Mouse (Mus musculus) left cerebral cortex, adult 2 months (tissue): Measurements from ENCODE around the gene Zfpm1. TPM values are rescaled to one million over a fixed set of nuclear protein-coding genes. Genes with fewer than 3 reads are reported as not detected.

ENCODE experiments used
- DNase-seq, 2 experiments: peaks; one replicate each; pipeline ENCODE4 v3.0.0; 2021 to 2022; ENCODE audit warnings: low spot score in 2 of 2, mixed read lengths in 1 of 2; ENCODE audit errors: extremely low spot score in 1 of 2
- H3K27ac ChIP-seq: fragments of 200-600 bp; 2 replicates; pipeline ENCODE4 v1.8.1; 2022
- H3K4me3 ChIP-seq: fragments of 200-600 bp; 2 replicates; pipeline ENCODE4 v1.8.1; 2022
- CTCF ChIP-seq: fragments of 200-600 bp; IDR thresholded peaks from 2 replicates; pipeline ENCODE4 v1.8.1; 2022; ENCODE audit warnings: antibody characterized with exemption, mild to moderate bottlenecking, moderate library complexity
- intact Hi-C: fragments of 180-260 bp; cut with DNase I; formaldehyde crosslinking; loops from one replicate; pipeline ENCODE4 v1.15.1; 2025
- total RNA-seq, 2 experiments: library from RNA; stranded (reverse); gene quantifications; 2 replicates each; pipeline ENCODE4 v1.2.3; 2021

Gene Zfpm1
- total RNA-seq, 2 experiments from 2014 or later = 39.5 to 42.1 TPM

- Histone ChIP-seq H3K27ac (no peak overlapping the region), H3K4me3 (no peak overlapping the region)
- no peak for DNase-seq
- intact Hi-C loops = loop anchor here (10.0 kb wide), 1 partner anchor 416 kb away; no protein-coding TSS in a partner anchor
- no peak for TF ChIP-seq CTCF
Measured at GRCm38 (mm10) chr8:122260755-122261154, 21.2 kb upstream of the Zfpm1 start.

GRCm38 (mm10) chr8:122262835-122263234, 19.1 kb upstream of the Zfpm1 start:
- DNase-seq = no peak
- H3K4me3 ChIP-seq = no peak overlapping the region
- no peak for TF ChIP-seq CTCF
- intact Hi-C loops = loop anchor here (10.0 kb wide), 1 partner anchor 418 kb away; no protein-coding TSS in a partner anchor
- no peak overlapping the region for H3K27ac ChIP-seq

- peak in 1 of 2 experiments; percentile 42 for DNase-seq
- TF ChIP-seq CTCF = no peak
- H3K4me3 ChIP-seq = no peak overlapping the region
- H3K27ac ChIP-seq = 0 out of 2 replicates have a peak overlapping the region, but pooled peaks have one; percentile 15
- intact Hi-C loops = loop anchor here (10.0 kb wide), 1 partner anchor 419 kb away; no protein-coding TSS in a partner anchor
Measured at GRCm38 (mm10) chr8:122264243-122264642, 17.7 kb upstream of the Zfpm1 start.

- H3K4me3 ChIP-seq = no peak overlapping the region
- no peak overlapping the region for H3K27ac ChIP-seq
- intact Hi-C loops = loop anchor here (10.0 kb wide), 1 partner anchor 421 kb away; no protein-coding TSS in a partner anchor
- TF ChIP-seq CTCF = no peak
- no peak for DNase-seq
Measured at GRCm38 (mm10) chr8:122265522-122265921, 16.4 kb upstream of the Zfpm1 start.

GRCm38 (mm10) chr8:122266867-122267266, 15.1 kb upstream of the Zfpm1 start:
- no peak overlapping the region for H3K27ac ChIP-seq
- DNase-seq = no peak
- intact Hi-C loops = loop anchor here (10.0 kb wide), 1 partner anchor 422 kb away; no protein-coding TSS in a partner anchor
- TF ChIP-seq CTCF = no peak
- H3K4me3 ChIP-seq = no peak overlapping the region

- peak overlapping the region; percentile 46 for H3K4me3 ChIP-seq
- DNase-seq = peak in 1 of 2 experiments; percentile 36
- peak overlapping the region; percentile 62 for H3K27ac ChIP-seq
- intact Hi-C loops = loop anchor here (2.0 to 10.0 kb wide), 2 partner anchors 290 to 424 kb away; no protein-coding TSS in a partner anchor
- no peak for TF ChIP-seq CTCF
Measured at GRCm38 (mm10) chr8:122268861-122269260, 13.1 kb upstream of the Zfpm1 start.

- peak overlapping the region; percentile 46 for H3K4me3 ChIP-seq
- H3K27ac ChIP-seq = peak overlapping the region; percentile 62
- peak; percentile 78 to 88 for DNase-seq
- TF ChIP-seq CTCF = peak; percentile 91
- intact Hi-C loops = loop anchor here (2.0 to 10.0 kb wide), 2 partner anchors 291 to 425 kb away; no protein-coding TSS in a partner anchor
Measured at GRCm38 (mm10) chr8:122269404-122269803, 12.5 kb upstream of the Zfpm1 start.

GRCm38 (mm10) chr8:122270555-122270954, 11.4 kb upstream of the Zfpm1 start:
- no peak overlapping the region for H3K27ac ChIP-seq
- intact Hi-C loops = no loop called here
- no peak overlapping the region for H3K4me3 ChIP-seq
- no peak for TF ChIP-seq CTCF
- DNase-seq = no peak

GRCm38 (mm10) chr8:122273152-122273551, 8.8 kb upstream of the Zfpm1 start:
- H3K27ac ChIP-seq = no peak overlapping the region
- DNase-seq = peak; percentile 57 to 76
- intact Hi-C loops = loop anchor here (1.0 kb wide), 2 partner anchors 60 to 96 kb away; no protein-coding TSS in a partner anchor
- TF ChIP-seq CTCF = peak; percentile 90
- no peak overlapping the region for H3K4me3 ChIP-seq

- Histone ChIP-seq H3K4me3 (no peak overlapping the region), H3K27ac (no peak overlapping the region)
- TF ChIP-seq CTCF = no peak
- intact Hi-C loops = loop anchor here (1.0 kb wide), 2 partner anchors 59 to 95 kb away; no protein-coding TSS in a partner anchor
- DNase-seq = no peak
Measured at GRCm38 (mm10) chr8:122273826-122274225, 8.1 kb upstream of the Zfpm1 start.

GRCm38 (mm10) chr8:122274651-122275391, 7.1 kb upstream of the Zfpm1 start:
- TF ChIP-seq CTCF = no peak
- intact Hi-C loops = no loop called here
- DNase-seq = no peak
- Histone ChIP-seq H3K27ac (no peak overlapping the region), H3K4me3 (no peak overlapping the region)

GRCm38 (mm10) chr8:122276308-122276707, 5.6 kb upstream of the Zfpm1 start:
- TF ChIP-seq CTCF = no peak
- DNase-seq = no peak
- H3K27ac ChIP-seq = no peak overlapping the region
- intact Hi-C loops = no loop called here
- no peak overlapping the region for H3K4me3 ChIP-seq
